Mouse (Mus musculus) kidney, postnatal 14 days (tissue): ENCODE data around the gene Dpp4.

ENCODE experiments used
- DNase-seq: peaks from one replicate; pipeline ENCODE4 v3.0.0; 2022; ENCODE audit warnings: mixed read lengths

Gene Dpp4

GRCm38 (mm10) chr2:62285026-62285425 lies 127.0 kb downstream of the Dpp4 start:
- DNase-seq: no peak
